ENCODE assay signal across 8 mouse cellular contexts in genomic region chr8:84702963-84703465, GRCm38 (mm10). TPM values are rescaled to one million over a fixed set of nuclear protein-coding genes. Genes with fewer than 3 reads are reported as not detected.
DNase-seq lines count a peak whose midpoint lies in the region; ATAC-seq and TF ChIP-seq lines count a peak whose summit lies in the region.

No protein-coding gene starts in this region.

- peak overlapping the region; percentile 51 for H3K4me3 ChIP-seq in heart, embryonic 11.5 days (ENCODE audit: low read depth, low read length)
- H3K4me3 ChIP-seq in spleen, adult 2 months (ENCODE audit: extremely low read depth, insufficient read depth, insufficient read length) = peak overlapping the region; percentile 84
- H3K4me3 ChIP-seq in limb, embryonic 10.5 days = peak overlapping the region; percentile 47
- peak overlapping the region; percentile 39 for H3K4me3 ChIP-seq in stomach, embryonic 16.5 days (replicated peaks; ENCODE audit: low read length)

- 69% methylated on average over 6 of the region's 6 CpGs for WGBS in heart, embryonic 11.5 days (ENCODE audit: insufficient replicate concordance)
- 22% methylated on average over 6 of the region's 6 CpGs for WGBS in spleen, adult 2 months
- WGBS in limb, embryonic 10.5 days = 81% methylated on average over 6 of the region's 6 CpGs
- WGBS in stomach, embryonic 16.5 days = 84% methylated on average over 6 of the region's 6 CpGs

- no peaks in the 10 kb centered on the region for H3K9me3 ChIP-seq in heart, embryonic 11.5 days (replicated peaks; ENCODE audit: control insufficient read depth, low read length)
- H3K9me3 ChIP-seq in limb, embryonic 10.5 days (replicated peaks) = no peaks in the 10 kb centered on the region
- no peaks in the 10 kb centered on the region for H3K9me3 ChIP-seq in stomach, embryonic 16.5 days (replicated peaks; ENCODE audit: control insufficient read depth, low read length)

- H3K36me3 ChIP-seq in heart, embryonic 11.5 days (ENCODE audit: control insufficient read depth, insufficient read depth, low read length) = peaks cover under 1% of the 10 kb centered on the region; the same call in 1 of the 2 replicates
- H3K36me3 ChIP-seq in spleen, adult 2 months (ENCODE audit: control insufficient read depth, insufficient read depth, low read length) = 0 out of 2 replicates have a peak, but pooled peaks cover 5% of the 10 kb centered on the region
- peaks cover 23% of the 10 kb centered on the region for H3K36me3 ChIP-seq in limb, embryonic 10.5 days
- H3K36me3 ChIP-seq in stomach, embryonic 16.5 days (ENCODE audit: control insufficient read depth, insufficient read depth, low read length) = peaks cover under 1% of the 10 kb centered on the region; the same call in 1 of the 2 replicates

- no peak for ATAC-seq in heart, embryonic 11.5 days (replicated peaks; ENCODE audit: insufficient number of reproducible peaks, low FRiP score, low TSS enrichment)
- no peak for ATAC-seq in stomach, embryonic 16.5 days (ENCODE audit: insufficient read depth, low FRiP score)
- ATAC-seq in megakaryocyte progenitor cell, adult 5-6 weeks (replicated peaks; ENCODE audit: poor library complexity) = no peak

- H3K4me2 ChIP-seq in heart, embryonic 11.5 days = peak overlapping the region; percentile 79
- peak overlapping the region; percentile 38 for H3K4me2 ChIP-seq in stomach, embryonic 16.5 days (ENCODE audit: low read depth, low read length)

- H3K27ac ChIP-seq in heart, embryonic 11.5 days (ENCODE audit: low read depth, low read length) = peak overlapping the region; percentile 91
- peak overlapping the region; percentile 98 for H3K27ac ChIP-seq in spleen, adult 2 months (ENCODE audit: insufficient read depth, low read length)
- peak overlapping the region; percentile 43; the same call in 1 of the 2 replicates for H3K27ac ChIP-seq in limb, embryonic 10.5 days
- no peak overlapping the region; the same call in 1 of the 2 replicates for H3K27ac ChIP-seq in stomach, embryonic 16.5 days (ENCODE audit: low read length)

- H3K27me3 ChIP-seq in heart, embryonic 11.5 days (ENCODE audit: control insufficient read depth, insufficient read depth, low read length) = peaks cover 55% of the 10 kb centered on the region
- H3K27me3 ChIP-seq in spleen, adult 2 months (ENCODE audit: control insufficient read depth, insufficient read depth, low read length) = peaks cover 3% of the 10 kb centered on the region; the same call in 1 of the 2 replicates
- peaks cover 70% of the 10 kb centered on the region for H3K27me3 ChIP-seq in limb, embryonic 10.5 days (ENCODE audit: low read depth, poor library complexity, severe bottlenecking)
- H3K27me3 ChIP-seq in stomach, embryonic 16.5 days (ENCODE audit: control insufficient read depth, insufficient read depth, low read length) = peaks cover 36% of the 10 kb centered on the region

- H3K4me1 ChIP-seq in heart, embryonic 11.5 days (ENCODE audit: control insufficient read depth, insufficient read depth, low read length) = peaks cover 48% of the 10 kb centered on the region
- H3K4me1 ChIP-seq in spleen, adult 2 months (ENCODE audit: control insufficient read depth, insufficient read depth, insufficient read length) = peaks cover 54% of the 10 kb centered on the region
- peaks cover 62% of the 10 kb centered on the region for H3K4me1 ChIP-seq in limb, embryonic 10.5 days
- H3K4me1 ChIP-seq in stomach, embryonic 16.5 days (ENCODE audit: control insufficient read depth, insufficient read depth, low read length) = peaks cover 43% of the 10 kb centered on the region

- no peak for TF ChIP-seq POLR2A in spleen, adult 2 months (IDR thresholded peaks at IDR 0.05; ENCODE audit: low read depth, low read length)

- TF ChIP-seq CTCF in spleen, adult 2 months (IDR thresholded peaks at IDR 0.05; ENCODE audit: extremely low read depth, insufficient read depth, insufficient read length, insufficient replicate concordance) = no peak

- no peak for DNase-seq in heart, adult 8-10 months (ENCODE audit: low spot score)
- no peak for DNase-seq in spleen, adult 2 months (ENCODE audit: low read depth in 1 of 2, low spot score in 2 of 2)
- no peak for DNase-seq in spleen, postnatal 14 days (ENCODE audit: low spot score in 2 of 2)
- no peak for DNase-seq in limb, embryonic 10.5 days (ENCODE audit: low spot score)
- DNase-seq in urinary bladder, adult 18-20 months (ENCODE audit: low spot score in 2 of 2) = no peak

- peak overlapping the region; percentile 72 for H3K9ac ChIP-seq in heart, embryonic 11.5 days (ENCODE audit: low read depth, low read length)
- peak overlapping the region; percentile 52; the same call in 1 of the 2 replicates for H3K9ac ChIP-seq in stomach, embryonic 16.5 days (ENCODE audit: low read length)

RNA-seq across cellular contexts. Expression of gene Lyl1, which starts 1.8 kb away (rescaled TPM):
- polyA plus RNA-seq in heart, embryonic 11.5 days (2014; fragmentation: Nextera tagmentation; extraction: Ambion mirVana) = 19.5 and 22.9 TPM in 2 replicates
- total RNA-seq in heart, adult 8-10 months (2022) = 1 to 10 TPM; 3.5 to 4.8 (median 4.3) TPM
- polyA plus RNA-seq in spleen, adult 2 months (2012; rRNA removed) = 90.0 and 115 TPM in 2 replicates
- 4.6 and 4.7 TPM in 2 replicates for polyA plus RNA-seq in limb, embryonic 10.5 days (2016; fragmentation: Nextera tagmentation; extraction: Ambion mirVana)
- polyA plus RNA-seq in stomach, embryonic 16.5 days (2015; fragmentation: Nextera tagmentation; extraction: Ambion mirVana) = 6.0 and 8.3 TPM in 2 replicates
- 56.3 and 72.0 TPM in 2 replicates for total RNA-seq in megakaryocyte progenitor cell, adult 5-6 weeks (2015)
- 58.0 and 65.6 TPM in 2 replicates for total RNA-seq in megakaryocyte progenitor cell, adult 5-6 weeks (2017)

RNA-seq across cellular contexts. Expression of gene Nacc1, which starts 15.4 kb away (rescaled TPM):
- 19.1 and 19.6 TPM in 2 replicates for polyA plus RNA-seq in heart, embryonic 11.5 days (2014; fragmentation: Nextera tagmentation; extraction: Ambion mirVana)
- total RNA-seq in heart, adult 8-10 months (2022) = 10 to 100 TPM; 26.7 to 36.0 (median 33.4) TPM
- polyA plus RNA-seq in spleen, adult 2 months (2012; rRNA removed) = 66.0 and 78.5 TPM in 2 replicates
- polyA plus RNA-seq in limb, embryonic 10.5 days (2016; fragmentation: Nextera tagmentation; extraction: Ambion mirVana) = 31.7 and 32.0 TPM in 2 replicates
- polyA plus RNA-seq in stomach, embryonic 16.5 days (2015; fragmentation: Nextera tagmentation; extraction: Ambion mirVana) = 14.4 and 14.5 TPM in 2 replicates
- 71.6 and 77.1 TPM in 2 replicates for total RNA-seq in megakaryocyte progenitor cell, adult 5-6 weeks (2015)
- 50.9 and 53.5 TPM in 2 replicates for total RNA-seq in megakaryocyte progenitor cell, adult 5-6 weeks (2017)

RNA-seq across cellular contexts. Expression of gene Trmt1, which starts 16.9 kb away (rescaled TPM):
- 49.7 and 51.6 TPM in 2 replicates for polyA plus RNA-seq in heart, embryonic 11.5 days (2014; fragmentation: Nextera tagmentation; extraction: Ambion mirVana)
- 10 to 100 TPM; 30.9 to 41.7 (median 38.5) TPM for total RNA-seq in heart, adult 8-10 months (2022)
- polyA plus RNA-seq in spleen, adult 2 months (2012; rRNA removed) = 98.1 and 155 TPM in 2 replicates
- 71.7 and 79.3 TPM in 2 replicates for polyA plus RNA-seq in limb, embryonic 10.5 days (2016; fragmentation: Nextera tagmentation; extraction: Ambion mirVana)
- polyA plus RNA-seq in stomach, embryonic 16.5 days (2015; fragmentation: Nextera tagmentation; extraction: Ambion mirVana) = 53.7 and 54.1 TPM in 2 replicates
- total RNA-seq in megakaryocyte progenitor cell, adult 5-6 weeks (2015) = 56.0 and 64.4 TPM in 2 replicates
- total RNA-seq in megakaryocyte progenitor cell, adult 5-6 weeks (2017) = 82.2 and 84.4 TPM in 2 replicates

RNA-seq across cellular contexts. Expression of gene G430095P16Rik, which starts 19.8 kb away (rescaled TPM):
- 3.4 and 5.4 TPM in 2 replicates for polyA plus RNA-seq in heart, embryonic 11.5 days (2014; fragmentation: Nextera tagmentation; extraction: Ambion mirVana)
- total RNA-seq in heart, adult 8-10 months (2022) = under 1 TPM in 1 of 4 experiments, not detected in 3; 0.66 TPM
- polyA plus RNA-seq in spleen, adult 2 months (2012; rRNA removed) = 4.5 TPM in 2 replicates
- polyA plus RNA-seq in limb, embryonic 10.5 days (2016; fragmentation: Nextera tagmentation; extraction: Ambion mirVana) = 3.7 and 8.1 TPM in 2 replicates
- polyA plus RNA-seq in stomach, embryonic 16.5 days (2015; fragmentation: Nextera tagmentation; extraction: Ambion mirVana) = 3.2 and 4.1 TPM in 2 replicates
- 12.2 and 15.2 TPM in 2 replicates for total RNA-seq in megakaryocyte progenitor cell, adult 5-6 weeks (2015)
- 3.7 and 8.5 TPM in 2 replicates for total RNA-seq in megakaryocyte progenitor cell, adult 5-6 weeks (2017)

RNA-seq across cellular contexts. Expression of gene Ier2, which starts 40.4 kb away (rescaled TPM):
- polyA plus RNA-seq in heart, embryonic 11.5 days (2014; fragmentation: Nextera tagmentation; extraction: Ambion mirVana) = 52.3 and 55.9 TPM in 2 replicates
- 10 to 100 TPM; 12.8 to 26.9 (median 17.4) TPM for total RNA-seq in heart, adult 8-10 months (2022)
- 23.0 and 27.4 TPM in 2 replicates for polyA plus RNA-seq in spleen, adult 2 months (2012; rRNA removed)
- polyA plus RNA-seq in limb, embryonic 10.5 days (2016; fragmentation: Nextera tagmentation; extraction: Ambion mirVana) = 199 and 229 TPM in 2 replicates
- 62.4 and 69.5 TPM in 2 replicates for polyA plus RNA-seq in stomach, embryonic 16.5 days (2015; fragmentation: Nextera tagmentation; extraction: Ambion mirVana)
- 43.5 and 61.9 TPM in 2 replicates for total RNA-seq in megakaryocyte progenitor cell, adult 5-6 weeks (2015)
- total RNA-seq in megakaryocyte progenitor cell, adult 5-6 weeks (2017) = 34.4 and 49.8 TPM in 2 replicates
